8 mouse cellular contexts compared by ENCODE assay signal in the genomic region with DNA sequence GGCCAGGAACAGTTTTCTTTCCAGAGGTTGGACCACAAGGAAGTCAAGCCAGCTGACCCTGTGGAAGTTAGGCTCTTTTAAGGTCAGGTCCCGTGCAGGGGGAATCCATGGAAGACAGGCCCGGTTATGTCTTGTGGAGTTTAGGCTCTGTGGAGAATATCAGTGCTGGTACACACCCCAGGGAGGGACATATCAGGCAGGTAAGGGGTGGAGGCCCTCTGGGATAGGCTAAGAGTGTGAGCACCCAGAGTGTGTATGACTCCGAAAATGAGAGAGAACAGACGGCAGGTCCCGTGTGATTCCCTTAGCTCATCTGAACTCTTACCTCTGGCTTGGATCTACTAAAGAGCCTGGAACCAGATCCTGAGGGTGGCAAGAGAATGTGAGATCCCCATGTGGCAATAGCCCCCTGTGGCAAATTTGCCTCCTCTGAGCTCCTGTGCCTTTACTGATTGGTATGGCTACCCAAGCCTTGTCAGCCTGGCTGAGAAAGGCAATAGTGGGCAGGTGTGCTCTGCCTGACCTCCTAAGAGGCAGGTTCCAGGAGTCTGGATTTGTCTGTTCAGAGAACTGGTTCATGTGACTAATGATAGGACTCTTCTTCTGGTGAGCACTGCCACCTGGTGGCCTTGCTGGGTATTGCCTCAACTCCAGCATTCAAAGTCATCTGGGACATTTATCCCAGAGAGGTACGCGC. TPM values are rescaled to one million over a fixed set of nuclear protein-coding genes. Genes with fewer than 3 reads are reported as not detected.
DNase-seq lines count a peak whose midpoint lies in the region; ATAC-seq and TF ChIP-seq lines count a peak whose summit lies in the region.

No protein-coding gene starts in this region.

- DNase-seq in NIH3T3 (ENCODE audit: low read depth): peak; percentile 87
- peak; percentile 85 to 91 for DNase-seq in cerebellum, adult 18-20 months
- peak; percentile 85 for DNase-seq in hindbrain, postnatal 0 days (ENCODE audit: low spot score)
- DNase-seq in left cerebral cortex, adult 8-10 months (ENCODE audit: low spot score in 2 of 2): peak; percentile 77 to 95
- DNase-seq in right cerebral cortex, postnatal 25 days: peak; percentile 82
- DNase-seq in urinary bladder, postnatal 4 days (ENCODE audit: low spot score in 2 of 2): peak; percentile 58 to 75

- no peaks in the 10 kb centered on the region for H3K4me1 ChIP-seq in hindbrain, postnatal 0 days (ENCODE audit: insufficient read depth, low read length)

- WGBS in hindbrain, postnatal 0 days: 56% methylated on average over 7 of the region's 7 CpGs

- TF ChIP-seq CTCF in hindbrain, postnatal 0 days (IDR thresholded peaks at IDR 0.05; ENCODE audit: low read depth): peak; percentile 95

- H3K27me3 ChIP-seq in hindbrain, postnatal 0 days (ENCODE audit: insufficient read depth, low read length): no peaks in the 10 kb centered on the region

- no peaks in the 10 kb centered on the region for H3K36me3 ChIP-seq in hindbrain, postnatal 0 days (ENCODE audit: insufficient read depth, low read length)

- no peaks in the 10 kb centered on the region for H3K9me3 ChIP-seq in hindbrain, postnatal 0 days (ENCODE audit: low read length)

- no peak overlapping the region for H3K9ac ChIP-seq in hindbrain, postnatal 0 days (replicated peaks; ENCODE audit: low read length)

- no peak overlapping the region for H3K4me3 ChIP-seq in hindbrain, postnatal 0 days (ENCODE audit: low read length)

- H3K27ac ChIP-seq in hindbrain, postnatal 0 days: no peak overlapping the region

- no peak overlapping the region for H3K4me2 ChIP-seq in hindbrain, postnatal 0 days (ENCODE audit: low read depth, low read length)

- ATAC-seq in frontal cortex, adult (ENCODE audit: low TSS enrichment): peak; percentile 24; the same call in 1 of the 2 replicates
- peak; percentile 64 for ATAC-seq in hindbrain, postnatal 0 days
- peak; percentile 78 for ATAC-seq in megakaryocyte-erythroid progenitor cell, adult 5-6 weeks (replicated peaks; ENCODE audit: low FRiP score, low TSS enrichment, poor library complexity, severe bottlenecking)

RNA-seq across cellular contexts. Expression of a gene that starts 28.5 kb away (rescaled TPM):
- total RNA-seq in hindbrain, postnatal 0 days (2014; rRNA removed): 50.5 and 52.7 TPM in 2 replicates
- 35.2 and 41.4 TPM in 2 replicates for polyA plus RNA-seq in hindbrain, postnatal 0 days (2015; fragmentation: Nextera tagmentation; extraction: Ambion mirVana)
- 10 to 100 TPM; 37.9 to 43.7 (median 41.7) TPM for total RNA-seq in left cerebral cortex, adult 8-10 months (2022)
- not detected in 2 replicates for total RNA-seq in megakaryocyte-erythroid progenitor cell, adult 5-6 weeks (2014; fragmentation: Nextera tagmentation)
- not detected in 2 replicates for total RNA-seq in megakaryocyte-erythroid progenitor cell, adult 5-6 weeks (2017)

Comparison
In these comparisons a context has a peak if more than half of its experiments do, and no peak if none do; other contexts are left out.
1. ATAC-seq: peak in every context shown above with its lines; median percentile 78 in megakaryocyte-erythroid progenitor cell, adult 5-6 weeks; 64 in hindbrain, postnatal 0 days; 24 in frontal cortex, adult.
2. RNA of a gene that starts 28.5 kb away (total RNA-seq): 50.5 to 52.7 TPM in hindbrain, postnatal 0 days and 37.9 to 43.7 TPM in left cerebral cortex, adult 8-10 months; not detected in megakaryocyte-erythroid progenitor cell, adult 5-6 weeks; every median in the first group is over 10 times any median in the second.
3. Peak in every context shown above with its lines, with median percentiles within 50 percentile points of each other: DNase-seq.